Mouse (Mus musculus) thymus, adult 2 months (tissue): ENCODE results near the gene Tgfa.

Experiments
- CTCF ChIP-seq: fragments of 200-500 bp; IDR thresholded peaks from 2 replicates; pipeline ENCODE4 v1.5.1; 2012; ENCODE audit warnings: mild to moderate bottlenecking, control low read depth, low read length, moderate library complexity, borderline replicate concordance; ENCODE audit not compliant: control insufficient read depth, poor library complexity, insufficient read depth; ENCODE audit errors: extremely low read depth
- POLR2A ChIP-seq: fragments of 200-500 bp; IDR thresholded peaks from 2 replicates; pipeline ENCODE4 v1.6.1; 2012; ENCODE audit warnings: mild to moderate bottlenecking, low read length, control low read depth, moderate library complexity; ENCODE audit not compliant: control insufficient read depth, poor library complexity, insufficient read depth; ENCODE audit errors: extremely low read depth

GRCm38 (mm10) chr6:86244866-86245265 is 49.8 kb downstream of the Tgfa start:
- TF ChIP-seq POLR2A (no peak), CTCF (no peak)
